Mouse (Mus musculus) spleen, postnatal 36 days (tissue): ENCODE measurements around the gene Atrnl1.

Experiments
- DNase-seq, 2 experiments: peaks; one replicate each; pipeline ENCODE4 v3.0.0; 2022; ENCODE audit warnings: low spot score in 2 of 2, mixed read lengths in 1 of 2

Atrnl1 gene

DNA sequence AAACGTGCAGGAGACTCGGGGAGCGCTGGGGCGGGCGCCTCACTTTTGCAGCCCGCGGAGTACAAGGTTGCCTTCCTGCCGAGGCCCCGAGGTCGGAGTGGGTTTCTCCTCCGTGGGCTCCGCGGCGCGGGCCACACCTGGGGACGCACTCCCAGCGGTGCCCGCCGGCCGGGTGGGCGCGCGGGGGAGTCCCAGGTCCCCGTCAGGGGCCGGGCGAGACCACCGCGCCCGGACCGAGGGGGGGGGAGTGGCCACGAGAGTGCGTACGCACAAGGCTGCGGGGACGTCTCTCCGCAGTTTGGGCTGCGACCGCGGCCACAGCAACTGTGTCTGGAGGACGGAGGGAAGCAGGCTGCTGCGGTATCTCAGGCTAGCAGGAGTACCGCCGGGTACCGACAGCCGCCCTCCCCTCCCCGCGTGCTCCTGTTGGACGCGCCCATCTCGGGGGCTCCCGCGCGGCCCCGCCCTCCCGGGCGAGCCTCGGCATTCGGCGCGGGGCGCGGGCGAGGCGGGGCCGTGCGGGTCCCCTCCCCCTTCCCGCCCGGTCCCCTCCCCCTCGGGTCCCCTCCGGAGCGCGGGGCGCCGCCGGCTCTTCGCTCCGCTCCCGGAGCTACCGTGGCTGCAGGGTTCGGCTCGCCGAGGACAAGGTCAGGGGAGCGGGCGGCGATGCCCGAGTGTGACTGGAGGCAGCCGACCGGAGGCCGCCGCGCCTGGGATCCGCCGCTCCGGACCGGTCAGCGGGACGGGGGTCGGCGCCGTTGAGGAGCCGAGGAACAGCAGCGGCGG, at the start of gene Atrnl1:
TSS of gene Atrnl1 (plus strand) at position 559 of the 786 bp plus-strand sequence.
- peak; percentile 82 to 83 for DNase-seq

GRCm38 (mm10) chr19:57561486-57561885, 49.3 kb upstream of the Atrnl1 start:
- DNase-seq = no peak

DNA sequence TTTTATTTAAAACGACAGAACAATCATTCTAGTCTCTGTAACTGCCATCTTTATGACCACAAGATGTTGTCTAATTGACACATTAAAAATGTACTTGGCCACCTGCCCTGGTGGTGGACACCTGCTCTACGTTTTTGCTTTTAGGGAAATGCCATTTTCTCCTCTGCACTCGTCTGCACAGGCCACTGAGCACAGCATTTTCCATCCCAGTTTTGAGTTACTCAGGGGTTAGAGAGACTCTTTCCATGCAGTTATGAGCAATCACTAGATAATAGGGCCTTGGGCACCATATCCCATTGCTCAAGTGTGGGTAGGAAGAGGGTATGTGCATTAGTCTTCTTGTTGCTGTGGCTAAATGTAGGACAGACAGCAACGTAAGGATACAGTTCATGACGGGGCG, 41.8 kb upstream of the Atrnl1 start:
- DNase-seq = no peak

- DNase-seq = no peak
Measured at GRCm38 (mm10) chr19:57572360-57573237, 38.2 kb upstream of the Atrnl1 start.

- DNase-seq = no peak
Measured at GRCm38 (mm10) chr19:57573470-57573869, 37.4 kb upstream of the Atrnl1 start.

DNA sequence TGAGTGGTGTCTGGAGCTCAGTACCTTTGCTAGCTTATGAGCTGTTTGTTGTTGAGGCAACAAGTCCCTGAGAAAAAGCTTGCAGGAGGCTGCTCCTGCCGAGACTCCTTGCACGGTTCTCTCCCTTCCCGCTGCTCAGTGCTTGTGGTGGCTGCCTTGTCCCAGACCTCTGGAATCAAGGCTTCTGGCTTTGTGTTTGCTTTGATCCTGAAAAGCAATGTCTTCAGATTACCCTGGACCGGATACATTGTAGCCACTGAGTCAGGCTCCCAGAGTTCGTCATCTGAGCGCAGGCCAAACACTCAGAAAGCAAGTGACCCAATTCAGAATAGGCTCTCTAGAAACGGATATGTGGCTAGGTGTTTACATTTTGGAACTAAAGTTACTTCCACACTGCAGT, 35.8 kb upstream of the Atrnl1 start:
- no peak for DNase-seq

- DNase-seq = no peak
Measured at GRCm38 (mm10) chr19:57576836-57577235, 34.0 kb upstream of the Atrnl1 start.

DNA sequence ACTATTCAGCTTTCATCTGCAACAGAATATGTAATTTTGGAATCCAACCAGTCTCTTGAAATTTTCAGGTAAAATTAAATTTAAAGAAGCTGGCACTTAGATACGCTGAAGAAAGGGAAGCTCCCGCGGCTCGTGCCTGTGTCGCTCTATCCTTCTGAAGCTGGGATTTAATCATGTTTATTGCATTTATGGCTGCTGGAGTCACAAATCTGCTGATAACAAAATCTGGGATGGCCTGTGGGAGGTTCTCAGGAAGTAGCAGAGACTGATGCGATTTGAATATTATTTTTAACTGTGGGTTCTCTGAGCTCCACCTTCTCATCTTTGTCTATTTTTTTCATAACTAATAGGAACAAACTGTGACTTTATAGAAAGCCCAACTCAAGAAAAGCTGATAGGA, 33.6 kb upstream of the Atrnl1 start:
- no peak for DNase-seq

GRCm38 (mm10) chr19:57580962-57581361, 29.9 kb upstream of the Atrnl1 start:
- no peak for DNase-seq

GRCm38 (mm10) chr19:57585231-57585792, 25.5 kb upstream of the Atrnl1 start:
- DNase-seq = no peak

DNA sequence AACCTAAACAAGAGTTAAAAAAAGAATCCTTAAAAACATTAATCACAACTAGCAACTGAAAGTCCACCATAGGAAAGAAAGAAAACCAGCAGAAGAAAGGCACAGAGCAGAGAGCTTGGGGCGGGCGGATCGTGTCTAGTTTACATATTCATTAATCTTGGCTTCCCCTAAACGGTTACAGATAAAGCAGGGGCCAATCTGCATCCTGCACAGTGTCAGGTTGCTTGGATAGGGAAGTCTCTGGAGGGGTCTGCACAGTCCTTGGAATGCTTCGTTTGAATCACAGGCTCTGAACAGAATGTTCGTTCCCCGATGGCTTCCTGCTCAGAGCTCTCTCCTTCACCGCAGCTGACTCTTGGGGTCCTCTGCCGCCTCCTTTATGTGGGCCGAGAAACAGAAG, 24.7 kb upstream of the Atrnl1 start:
- no peak for DNase-seq

DNA sequence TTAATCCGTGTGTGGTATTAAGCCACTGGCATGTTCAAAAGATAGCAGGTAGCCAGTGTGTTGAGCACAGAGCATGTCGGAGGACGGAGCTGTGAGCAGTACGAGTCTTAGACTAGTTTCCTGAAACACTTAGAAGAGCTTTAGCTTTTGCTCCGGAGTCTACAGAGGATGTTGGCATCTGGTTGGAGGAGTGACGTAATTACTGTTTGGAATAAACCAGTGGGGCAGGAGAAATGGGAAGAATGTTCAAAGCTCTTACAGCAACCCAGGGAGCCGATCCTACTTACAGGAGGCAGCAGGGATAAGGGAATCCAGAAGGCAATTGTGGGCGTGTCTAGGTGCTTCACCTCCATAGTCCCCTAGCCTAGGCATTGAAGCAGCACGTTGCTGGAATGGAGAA, 21.3 kb upstream of the Atrnl1 start:
- DNase-seq = no peak

DNA sequence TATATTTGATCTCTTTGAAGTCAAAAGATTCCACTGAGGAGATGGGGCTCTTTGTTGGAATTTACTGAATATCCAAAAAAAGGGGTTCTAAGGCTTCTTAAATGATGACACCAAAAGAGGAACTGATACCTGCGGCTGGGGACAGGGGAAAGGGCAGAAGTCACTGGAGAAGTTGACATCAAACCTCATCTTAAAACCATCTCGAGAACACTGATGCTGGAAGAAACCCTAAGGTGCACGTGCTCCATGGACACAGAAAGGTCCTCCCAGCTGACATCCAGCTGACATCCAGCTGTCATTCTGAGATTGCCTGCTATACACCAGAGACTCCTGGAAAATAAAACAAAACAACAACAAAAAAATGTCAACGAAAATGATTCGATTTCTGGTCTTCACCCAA, 19.9 kb upstream of the Atrnl1 start:
- DNase-seq = peak; percentile 51 to 62

GRCm38 (mm10) chr19:57591631-57592030, 19.2 kb upstream of the Atrnl1 start:
- peak in 1 of 2 experiments; percentile 10 for DNase-seq

DNA sequence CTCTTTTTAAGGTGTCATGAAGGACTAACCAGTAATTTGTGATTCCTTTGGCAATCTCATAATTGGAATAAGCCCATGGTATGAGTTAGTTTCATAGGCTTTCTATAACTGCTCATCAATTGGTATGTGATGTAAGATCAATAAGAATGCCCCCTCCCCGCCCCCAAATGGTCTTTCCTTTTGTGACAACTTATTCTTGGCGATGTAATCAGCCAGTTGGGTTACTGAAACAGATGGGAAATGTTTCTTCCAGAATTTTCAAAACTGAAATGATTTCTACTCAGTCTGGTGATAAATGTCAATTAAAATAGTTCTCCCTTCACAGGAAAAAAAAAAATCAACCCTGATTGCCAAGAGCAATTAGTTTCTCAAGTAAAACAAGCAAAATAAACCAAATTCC, 18.5 kb upstream of the Atrnl1 start:
- no peak for DNase-seq

GRCm38 (mm10) chr19:57599126-57599525, 11.7 kb upstream of the Atrnl1 start:
- DNase-seq = no peak

- no peak for DNase-seq
Measured at GRCm38 (mm10) chr19:57600233-57600929, 10.5 kb upstream of the Atrnl1 start.

DNA sequence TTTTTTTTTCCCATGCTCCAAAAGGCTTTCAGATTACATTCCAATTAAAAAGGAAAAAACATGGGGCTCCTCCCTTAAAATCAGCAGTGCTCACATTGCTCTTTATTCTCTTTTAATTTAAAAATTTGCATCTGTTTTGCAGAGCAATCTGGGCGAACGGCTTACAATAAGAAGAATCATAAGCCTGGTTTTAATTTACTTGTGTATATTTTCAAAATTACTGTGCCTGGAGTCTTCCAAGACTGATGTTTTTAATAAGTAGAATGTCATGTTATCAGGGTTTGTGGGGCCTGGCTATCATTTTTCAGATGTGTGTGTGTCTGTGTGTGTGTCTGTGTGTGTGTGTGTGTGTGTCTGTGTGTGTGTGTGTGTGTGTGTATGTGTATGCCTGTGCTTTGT, 9.9 kb upstream of the Atrnl1 start:
- no peak for DNase-seq

DNA sequence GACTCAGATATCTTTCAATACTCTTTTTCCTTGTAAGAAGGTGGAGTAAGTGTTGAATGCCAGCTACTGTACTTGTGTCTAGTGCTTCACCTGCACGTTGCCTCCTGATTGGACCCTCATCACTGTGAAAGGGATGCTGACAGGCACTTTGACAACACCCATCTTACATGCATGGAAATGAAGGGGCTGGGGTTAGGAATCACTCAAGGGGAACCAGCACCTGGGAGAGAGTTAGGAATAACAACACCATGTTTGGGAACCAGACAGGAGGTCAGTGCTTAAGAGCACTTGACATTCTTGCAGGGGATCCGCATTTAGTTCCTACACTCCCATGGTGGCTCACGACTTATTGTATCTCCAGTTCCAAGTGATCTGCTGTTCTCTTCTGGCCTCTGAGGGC, 7.2 kb upstream of the Atrnl1 start:
- DNase-seq = no peak

DNA sequence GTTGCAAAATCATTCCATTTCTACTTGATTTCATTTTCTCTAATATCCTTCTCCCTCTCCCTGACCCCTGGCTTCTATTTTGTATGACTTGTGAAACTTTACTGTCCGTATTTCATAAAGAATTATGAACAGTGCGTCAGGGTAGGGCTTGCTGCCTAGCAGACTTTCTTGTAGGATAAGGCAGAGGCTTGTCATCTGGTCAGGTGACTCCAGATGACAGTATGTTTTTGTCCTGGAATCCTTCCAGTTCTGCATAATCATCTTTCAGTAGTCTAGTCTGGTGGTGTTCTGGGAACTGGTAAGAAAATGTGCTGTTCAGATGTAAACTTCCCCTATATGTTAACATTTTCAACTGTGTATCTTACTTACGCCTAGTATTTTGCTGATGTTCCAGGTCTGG, 4.9 kb upstream of the Atrnl1 start:
- DNase-seq = no peak

DNA sequence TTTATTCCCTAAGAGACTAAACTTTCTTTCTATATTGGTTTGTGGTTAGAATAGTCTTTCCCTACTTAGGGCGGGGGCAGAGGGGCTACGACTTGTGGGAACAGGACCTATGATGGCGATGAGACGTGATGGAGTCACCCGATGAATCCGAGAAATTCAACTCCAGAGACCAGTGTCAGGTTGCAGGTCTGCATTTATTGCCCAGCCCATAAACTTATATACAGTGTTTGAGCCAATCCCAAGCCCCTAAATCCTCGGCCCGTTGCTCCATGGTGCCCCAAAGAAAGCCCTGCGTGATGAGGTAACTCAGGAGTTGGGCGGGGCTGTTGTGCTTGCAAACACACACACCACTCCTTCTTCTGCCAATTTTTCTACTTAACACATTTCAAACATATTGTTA, 4.5 kb upstream of the Atrnl1 start:
- no peak for DNase-seq
